Mouse (Mus musculus) myocyte (in vitro differentiated cells): ENCODE results near the gene Qars. TPM values are rescaled to one million over a fixed set of nuclear protein-coding genes. Genes with fewer than 3 reads are reported as not detected.

Experiments
- H3K27me3 ChIP-seq: one replicate; pipeline ENCODE4 v1.6.1; 2011; ENCODE audit not compliant: control insufficient read depth, insufficient read depth, insufficient read length
- H3K36me3 ChIP-seq: one replicate; pipeline ENCODE4 v1.6.1; 2011; ENCODE audit not compliant: control insufficient read depth, insufficient read depth
- H3K4me2 ChIP-seq: one replicate; pipeline ENCODE4 v1.6.1; 2011; ENCODE audit warnings: low read depth, control low read depth
- H3K4me3 ChIP-seq: one replicate; pipeline ENCODE4 v1.5.1; 2011; ENCODE audit warnings: mild to moderate bottlenecking, control low read depth, moderate library complexity
- H3K79me2 ChIP-seq: one replicate; pipeline ENCODE4 v1.6.1; 2011; ENCODE audit not compliant: control insufficient read depth, insufficient read depth
- H3ac ChIP-seq: one replicate; pipeline ENCODE4 v1.6.1; 2011; ENCODE audit not compliant: control insufficient read depth, insufficient read length
- CEBPB ChIP-seq: IDR thresholded peaks from 2 replicates; pipeline ENCODE4 v1.6.1; 2011; ENCODE audit warnings: mild to moderate bottlenecking, moderate library complexity; ENCODE audit not compliant: poor library complexity, insufficient read depth, severe bottlenecking
- E2F4 ChIP-seq: IDR thresholded peaks from one replicate; pipeline ENCODE4 v1.6.1; 2011; ENCODE audit warnings: mild to moderate bottlenecking, control low read depth, moderate library complexity; ENCODE audit not compliant: insufficient read depth
- MAX ChIP-seq: IDR thresholded peaks from one replicate; pipeline ENCODE4 v1.6.1; 2011; ENCODE audit warnings: low read depth, mild to moderate bottlenecking, control low read depth
- MYOD1 ChIP-seq, 3 experiments: IDR thresholded peaks; one replicate each; pipeline ENCODE4 v1.6.1; 2011; ENCODE audit warnings: control low read depth in 2 of 3, low read depth in 2 of 3, mild to moderate bottlenecking in 2 of 3, moderate library complexity in 1 of 3; ENCODE audit not compliant: insufficient read length in 2 of 3, control insufficient read depth in 1 of 3
- MYOG ChIP-seq, 3 experiments: IDR thresholded peaks; one replicate each; pipeline ENCODE4 v1.6.1; 2011; ENCODE audit warnings: control low read depth in 2 of 3, low read depth in 2 of 3, mild to moderate bottlenecking in 2 of 3; ENCODE audit not compliant: insufficient read length in 2 of 3, control insufficient read depth in 1 of 3, insufficient read depth in 1 of 3
- POLR2A ChIP-seq: IDR thresholded peaks from one replicate; pipeline ENCODE4 v1.6.1; 2011; ENCODE audit warnings: low read depth, mild to moderate bottlenecking, control low read depth, moderate library complexity; ENCODE audit not compliant: insufficient read length
- POLR2AphosphoS2 ChIP-seq: IDR thresholded peaks from one replicate; pipeline ENCODE4 v1.6.1; 2011; ENCODE audit warnings: low read depth, control low read depth; ENCODE audit not compliant: insufficient read length
- REST ChIP-seq: IDR thresholded peaks from one replicate; pipeline ENCODE4 v1.6.1; 2011; ENCODE audit warnings: mild to moderate bottlenecking, control low read depth, moderate library complexity; ENCODE audit not compliant: insufficient read depth, insufficient read length
- SRF ChIP-seq: IDR thresholded peaks from one replicate; pipeline ENCODE4 v1.6.1; 2011; ENCODE audit warnings: low read depth; ENCODE audit not compliant: control insufficient read depth, insufficient read length
- TCF12 ChIP-seq: IDR thresholded peaks from one replicate; pipeline ENCODE4 v1.6.1; 2011; ENCODE audit warnings: mild to moderate bottlenecking, control low read depth; ENCODE audit not compliant: poor library complexity, insufficient read depth, severe bottlenecking
- TCF3 ChIP-seq: IDR thresholded peaks from one replicate; pipeline ENCODE4 v1.6.1; 2011; ENCODE audit warnings: low read depth, control low read depth; ENCODE audit not compliant: insufficient read length
- USF1 ChIP-seq: IDR thresholded peaks from one replicate; pipeline ENCODE4 v1.6.1; 2011; ENCODE audit warnings: low read depth, mild to moderate bottlenecking, control low read depth, moderate library complexity
- polyA plus RNA-seq: library from polyadenylated mRNA; unstranded; fragments of >200 nt; fragmentation: generic; extraction: Trizol; gene quantifications from one replicate; pipeline ENCODE4 v1.2.1, GENCODE M21; 2012; ENCODE audit warnings: missing spikeins

Qars gene
- polyA plus RNA-seq, 1 experiment: 168 TPM

DNA sequence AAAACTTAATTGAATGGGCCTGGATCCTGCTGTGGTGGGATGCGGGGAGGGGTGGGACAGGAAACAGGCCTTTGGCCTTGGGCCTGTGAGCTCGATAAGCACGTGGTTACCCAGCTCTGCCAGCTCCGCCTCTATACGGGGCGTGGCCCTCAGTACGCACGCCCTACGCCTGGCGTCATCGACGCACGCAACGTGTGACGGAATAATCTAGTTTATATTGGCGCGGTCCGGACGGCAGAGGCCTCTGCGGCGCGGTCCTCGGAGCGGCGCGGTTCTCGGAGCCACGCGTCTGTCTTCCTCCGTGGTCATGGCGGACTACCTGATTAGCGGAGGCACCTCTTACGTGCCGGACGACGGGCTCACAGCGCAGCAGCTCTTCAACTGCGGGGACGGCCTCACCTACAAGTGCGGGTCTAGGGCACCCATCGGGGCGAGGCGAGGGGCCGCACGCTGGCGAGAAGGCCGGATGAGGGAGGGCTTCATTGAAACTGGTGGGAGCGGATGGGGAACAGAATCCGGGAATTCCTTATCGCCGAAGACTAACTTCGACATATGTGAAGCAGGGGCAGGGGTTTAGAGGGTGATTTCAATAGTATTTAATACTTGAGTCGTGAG lies 52.8 kb downstream of the Qars start, which contains the start of gene Impdh2:
Gene Impdh2 (plus strand): TSS at position 60 of the 615 bp plus-strand sequence.
- Histone ChIP-seq H3K4me3 (peak within 1 kb of the TSS; percentile 40), H3ac (peak within 1 kb of the TSS; percentile 9), H3K36me3 (peaks cover 34% of the 10 kb centered on the region), H3K79me2 (peaks cover 20% of the 10 kb centered on the region), H3K4me2 (peak within 1 kb of the TSS; percentile 87), H3K27me3 (no peaks in the 10 kb centered on the region)
- TF ChIP-seq TCF3 (no peak), TCF12 (no peak), CEBPB (no peak), MYOG (IDR thresholded peaks at IDR 0.05; ENCODE audit: control insufficient read depth in 1 of 3, insufficient read depth in 1 of 3, insufficient read length in 2 of 3, low read depth in 2 of 3) (no peak), SRF (peak; percentile 41), MAX (peak; percentile 19), E2F4 (no peak), POLR2A (peak; percentile 91), MYOD1 (IDR thresholded peaks at IDR 0.05; ENCODE audit: control insufficient read depth in 1 of 3, insufficient read length in 2 of 3, low read depth in 2 of 3) (no peak), USF1 (peak; percentile 33), POLR2AphosphoS2 (peak; percentile 99), REST (no peak)

DNA sequence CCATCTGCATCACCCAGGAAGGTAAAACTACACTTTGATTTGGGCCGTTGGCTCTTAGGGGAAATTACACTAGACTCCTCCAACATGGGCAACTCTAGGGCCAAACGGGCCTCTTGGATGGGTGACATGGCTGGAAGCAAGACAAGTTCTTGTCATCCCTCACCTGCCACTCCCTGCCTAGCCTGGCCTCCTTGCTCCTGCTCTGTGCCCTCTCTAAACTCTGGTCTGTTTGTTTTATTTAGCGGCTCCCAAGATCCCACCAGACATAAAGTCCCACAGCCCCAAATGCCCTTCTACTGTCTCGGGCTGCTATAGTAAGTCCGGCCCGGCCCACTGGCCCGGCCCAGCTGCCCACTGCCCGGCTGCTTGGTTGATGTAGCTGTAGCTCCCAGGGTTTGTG lies 56.2 kb downstream of the Qars start:
- Histone ChIP-seq H3K27me3 (no peaks in the 10 kb centered on the region), H3K4me2 (no peak overlapping the region), H3K36me3 (peaks cover 16% of the 10 kb centered on the region), H3ac (no peak overlapping the region), H3K4me3 (no peak overlapping the region), H3K79me2 (peaks cover 20% of the 10 kb centered on the region)
- TF ChIP-seq USF1: no peak
- no peak for TF ChIP-seq TCF3
- no peak for TF ChIP-seq SRF
- no peak for TF ChIP-seq MAX

- Histone ChIP-seq H3ac (no peak overlapping the region), H3K4me2 (no peak overlapping the region), H3K36me3 (peaks cover 12% of the 10 kb centered on the region), H3K79me2 (peaks cover 20% of the 10 kb centered on the region), H3K27me3 (no peaks in the 10 kb centered on the region), H3K4me3 (no peak overlapping the region)
- TF ChIP-seq CEBPB (no peak), POLR2AphosphoS2 (peak; percentile 43)
Observed at GRCm38 (mm10) chr9:108564131-108564530, 56.6 kb downstream of the Qars start.

Other genes starting within 250 kb of the Qars start
- 195 TPM for gene Dag1, start 243.7 kb upstream of the Qars start, polyA plus RNA-seq
- gene Nicn1, start 217.3 kb upstream of the Qars start, polyA plus RNA-seq: 37.9 TPM
- 2.1 TPM for gene Amt, start 210.9 kb upstream of the Qars start, polyA plus RNA-seq
- 306 TPM for gene Rhoa, start 201.6 kb upstream of the Qars start, polyA plus RNA-seq
- gene Tcta, start 201.5 kb upstream of the Qars start, polyA plus RNA-seq: 29.8 TPM
- gene Gpx1, start 168.8 kb upstream of the Qars start, polyA plus RNA-seq: 393 TPM
- 89.4 TPM for gene Usp4, start 159.9 kb upstream of the Qars start, polyA plus RNA-seq
- gene 1700102P08Rik, start 114.9 kb upstream of the Qars start, polyA plus RNA-seq: 0.17 TPM
- gene Ccdc36, start 79.2 kb upstream of the Qars start, polyA plus RNA-seq: not detected
- gene BC048562, start 71.2 kb upstream of the Qars start, polyA plus RNA-seq: not detected
- gene Ccdc71, start 47.2 kb upstream of the Qars start, polyA plus RNA-seq: 30.4 TPM
- 3.7 TPM for gene Klhdc8b, start 46.1 kb upstream of the Qars start, polyA plus RNA-seq
- gene Lamb2, start 28.0 kb upstream of the Qars start, polyA plus RNA-seq: 61.6 TPM
- 86.6 TPM for gene Usp19, start 17.1 kb upstream of the Qars start, polyA plus RNA-seq
- 44.0 TPM for gene Qrich1, start 9.1 kb downstream of the Qars start, polyA plus RNA-seq
- 129 TPM for gene Impdh2, start 52.6 kb downstream of the Qars start, polyA plus RNA-seq
- gene Ndufaf3, start 59.7 kb downstream of the Qars start, polyA plus RNA-seq: 25.8 TPM
- gene Dalrd3, start 62.2 kb downstream of the Qars start, polyA plus RNA-seq: 50.2 TPM
- gene Wdr6, start 71.0 kb downstream of the Qars start, polyA plus RNA-seq: 21.9 TPM
- 0.94 TPM for gene P4htm, start 90.0 kb downstream of the Qars start, polyA plus RNA-seq
- 51.1 TPM for gene Arih2, start 141.7 kb downstream of the Qars start, polyA plus RNA-seq
- 27.7 TPM for gene Slc25a20, start 154.4 kb downstream of the Qars start, polyA plus RNA-seq
- gene Prkar2a, start 181.6 kb downstream of the Qars start, polyA plus RNA-seq: 21.5 TPM